ENCODE assay signal across 14 mouse cellular contexts in genomic region chr3:123550487-123550886, GRCm38 (mm10).
"Had no signal": no experiment of that assay in that cellular context is flagged by ENCODE, and none has a peak within 500 bp of the region (broad histone marks: within the 10 kb centered on the region; RNA-seq: fewer than 3 reads in every experiment).

No protein-coding gene starts in this region.

- ATAC-seq: midbrain, embryonic 13.5 days; midbrain, embryonic 15.5 days had no signal

- H3K4me3 ChIP-seq: megakaryocyte, embryonic 14.5 days; midbrain, embryonic 13.5 days; midbrain, embryonic 15.5 days; neural tube, embryonic 12.5 days; stomach, embryonic 15.5 days had no signal

- H3K4me2 ChIP-seq: lung, embryonic 14.5 days; midbrain, embryonic 11.5 days; midbrain, embryonic 13.5 days; midbrain, embryonic 15.5 days; neural tube, embryonic 12.5 days; stomach, embryonic 15.5 days had no signal

- H3K36me3 ChIP-seq: stomach, embryonic 15.5 days had no signal

- H3K27me3 ChIP-seq: megakaryocyte, embryonic 14.5 days; midbrain, embryonic 13.5 days; midbrain, embryonic 15.5 days; neural tube, embryonic 12.5 days; stomach, embryonic 15.5 days had no signal

- H3K9ac ChIP-seq: lung, embryonic 14.5 days; midbrain, embryonic 13.5 days; midbrain, embryonic 15.5 days; neural tube, embryonic 12.5 days; stomach, embryonic 15.5 days had no signal

- H3K9me3 ChIP-seq: midbrain, embryonic 13.5 days; midbrain, embryonic 15.5 days; neural tube, embryonic 12.5 days; stomach, embryonic 15.5 days had no signal

- H3K4me1 ChIP-seq: megakaryocyte, embryonic 14.5 days; midbrain, embryonic 13.5 days; midbrain, embryonic 15.5 days; neural tube, embryonic 12.5 days; stomach, embryonic 15.5 days had no signal

- H3K27ac ChIP-seq: midbrain, embryonic 13.5 days; midbrain, embryonic 15.5 days; neural tube, embryonic 12.5 days; stomach, embryonic 15.5 days; stomach, postnatal 0 days had no signal

- DNase-seq: lung, adult 18-20 months; lung, embryonic 14.5 days; lung, postnatal 10 days; lung, postnatal 4 days; right cerebral cortex, postnatal 14 days; thymus, adult 2 months; thymus, postnatal 25 days had no signal
